Mouse (Mus musculus): ENCODE results near the gene Ifnz.
"Not testable (repeated sequence)": the region's sequence is repeated elsewhere in the genome, so short reads cannot be mapped to it uniquely, and the experiment has no call there.

Ifnz gene

GRCm38 (mm10) chr4:88788402-88788801 is 6.5 kb downstream of the Ifnz start, which contains the start of gene Gm13277:
Gene Gm13277, plus strand, starts transcription at chr4:88788632.
- peak; percentile 62 for DNase-seq (ENCODE audit: low spot score)

GRCm38 (mm10) chr4:88791250-88791649 is 9.3 kb downstream of the Ifnz start, which contains the start of gene Gm13278:
Gene Gm13278, plus strand, starts transcription at chr4:88791550.
- DNase-seq (ENCODE audit: low spot score) = not testable (repeated sequence)

- DNase-seq (ENCODE audit: low spot score) = peak; percentile 70
These were observed 12.2 kb downstream of the Ifnz start, which contains the start of gene Gm13275 for GRCm38 (mm10) chr4:88793936-88794675. Gene Gm13275, plus strand, starts transcription at chr4:88794487.

GRCm38 (mm10) chr4:88797097-88797496 is 15.2 kb downstream of the Ifnz start, which contains the start of gene Gm13279:
Gene Gm13279, plus strand, starts transcription at chr4:88797397.
- not testable (repeated sequence) for DNase-seq (ENCODE audit: low spot score)

GRCm38 (mm10) chr4:88799365-88799764 is 17.4 kb downstream of the Ifnz start, which contains the start of gene Gm13285:
Gene Gm13285, plus strand, starts transcription at chr4:88799665.
- not testable (repeated sequence) for DNase-seq (ENCODE audit: low spot score)

GRCm38 (mm10) chr4:88802954-88803353 is 21.0 kb downstream of the Ifnz start, which contains the start of gene Gm13287:
Gene Gm13287, plus strand, starts transcription at chr4:88803254.
- not testable (repeated sequence) for DNase-seq (ENCODE audit: low spot score)

GRCm38 (mm10) chr4:88805231-88805630 is 23.3 kb downstream of the Ifnz start, which contains the start of gene Gm13288:
Gene Gm13288, plus strand, starts transcription at chr4:88805531.
- DNase-seq (ENCODE audit: low spot score) = not testable (repeated sequence)

- peak; percentile 25 for DNase-seq (ENCODE audit: low spot score)
These were observed 23.8 kb downstream of the Ifnz start for GRCm38 (mm10) chr4:88805761-88806160.

GRCm38 (mm10) chr4:88815928-88816327 is 34.0 kb downstream of the Ifnz start, which contains the start of gene Ifna7:
Gene Ifna7, plus strand, starts transcription at chr4:88816228.
- DNase-seq (ENCODE audit: low spot score) = no peak

- DNase-seq (ENCODE audit: low spot score) = no peak
These were observed 37.7 kb downstream of the Ifnz start, which contains the start of gene Ifna11 for GRCm38 (mm10) chr4:88819659-88820058. Gene Ifna11, plus strand, starts transcription at chr4:88819959.

GRCm38 (mm10) chr4:88822995-88823394 is 41.1 kb downstream of the Ifnz start:
- DNase-seq (ENCODE audit: low spot score) = no peak

- not testable (repeated sequence) for DNase-seq (ENCODE audit: low spot score)
These were observed 45.2 kb downstream of the Ifnz start, which contains the start of gene Ifna6 for GRCm38 (mm10) chr4:88827116-88827515. Gene Ifna6, plus strand, starts transcription at chr4:88827416.

GRCm38 (mm10) chr4:88830523-88830922 is 48.6 kb downstream of the Ifnz start:
- no peak for DNase-seq (ENCODE audit: low spot score)

Data from ovary, adult 18-20 months (tissue).